Mouse (Mus musculus): ENCODE measurements at regions not wholly inside any gene's neighbourhood (a gene's known extent, or its start where the extent isn't known, plus 50 kb on each side); places are given as distances from the start of the nearest gene placed in this dataset.
"Not testable (repeated sequence)": the region's sequence is repeated elsewhere in the genome, so short reads cannot be mapped to it uniquely, and the experiment has no call there.

DNA sequence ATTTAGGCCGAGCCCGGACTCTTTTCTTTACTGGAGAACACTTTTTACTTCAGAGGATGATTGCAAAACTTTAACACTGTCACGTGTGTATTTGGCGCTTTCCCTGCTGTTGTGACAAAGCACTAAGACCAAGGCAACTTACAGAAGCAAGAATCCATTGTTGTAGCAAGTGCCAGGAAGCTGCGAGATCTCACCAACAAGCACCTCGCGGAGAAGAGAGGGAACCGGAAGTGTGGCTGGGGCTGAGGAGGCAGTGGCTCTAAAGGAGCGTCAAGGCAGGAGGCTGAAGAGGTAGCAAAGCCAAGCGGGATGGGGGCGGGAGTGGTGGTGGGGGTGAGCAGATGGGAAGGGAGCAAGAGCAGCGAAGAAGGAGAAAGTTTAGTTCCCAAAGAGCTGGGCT lies 121.7 kb upstream of the Ubl3 start:
- H3K4me3 ChIP-seq (replicated peaks), result no peak overlapping the region
- H3K9me3 ChIP-seq (ENCODE audit: control insufficient read depth, low read length), result peaks cover 26% of the 10 kb centered on the region
- no peaks in the 10 kb centered on the region; the same call in 1 of the 2 replicates for H3K4me1 ChIP-seq (ENCODE audit: control insufficient read depth)
- H3K27me3 ChIP-seq (ENCODE audit: control insufficient read depth), result no peaks in the 10 kb centered on the region
- TF ChIP-seq TAL1 (IDR thresholded peaks at IDR 0.05; ENCODE audit: low read length), result no peak
- no peak for TF ChIP-seq GATA1 (IDR thresholded peaks at IDR 0.05; ENCODE audit: low read length)
- no peaks in the 10 kb centered on the region for H3K36me3 ChIP-seq (ENCODE audit: control insufficient read depth)

DNA sequence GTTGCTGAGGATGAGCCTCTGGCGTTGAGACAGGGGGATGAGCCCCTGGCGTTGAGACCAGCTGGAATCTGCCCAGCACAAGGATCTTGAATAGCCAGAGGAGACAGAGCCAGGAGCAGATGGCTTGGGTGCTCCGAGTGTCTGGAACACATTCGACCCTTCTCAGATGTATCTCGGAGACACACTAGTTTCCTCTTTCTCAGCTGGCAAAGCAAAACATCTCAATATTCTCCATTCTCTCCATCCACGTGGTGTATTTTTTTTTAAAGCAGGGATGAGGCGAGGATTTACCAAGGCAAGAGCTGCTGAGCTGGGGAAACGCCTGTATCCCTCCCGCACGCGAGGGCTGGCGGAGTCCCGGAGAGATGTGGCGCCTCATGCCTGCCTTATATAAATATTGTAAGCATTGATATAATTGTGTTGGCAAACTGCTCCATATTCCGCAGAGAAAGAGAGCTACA lies 109.7 kb upstream of the Ubl3 start:
- no peak for TF ChIP-seq TAL1 (IDR thresholded peaks at IDR 0.05; ENCODE audit: low read length)
- no peak for TF ChIP-seq GATA1 (IDR thresholded peaks at IDR 0.05; ENCODE audit: low read length)
- H3K4me3 ChIP-seq (replicated peaks), result no peak overlapping the region
- peaks cover 12% of the 10 kb centered on the region for H3K9me3 ChIP-seq (ENCODE audit: control insufficient read depth, low read length)
- peaks cover 4% of the 10 kb centered on the region for H3K27me3 ChIP-seq (ENCODE audit: control insufficient read depth)
- no peaks in the 10 kb centered on the region for H3K36me3 ChIP-seq (ENCODE audit: control insufficient read depth)
- H3K4me1 ChIP-seq (ENCODE audit: control insufficient read depth), result no peaks in the 10 kb centered on the region

DNA sequence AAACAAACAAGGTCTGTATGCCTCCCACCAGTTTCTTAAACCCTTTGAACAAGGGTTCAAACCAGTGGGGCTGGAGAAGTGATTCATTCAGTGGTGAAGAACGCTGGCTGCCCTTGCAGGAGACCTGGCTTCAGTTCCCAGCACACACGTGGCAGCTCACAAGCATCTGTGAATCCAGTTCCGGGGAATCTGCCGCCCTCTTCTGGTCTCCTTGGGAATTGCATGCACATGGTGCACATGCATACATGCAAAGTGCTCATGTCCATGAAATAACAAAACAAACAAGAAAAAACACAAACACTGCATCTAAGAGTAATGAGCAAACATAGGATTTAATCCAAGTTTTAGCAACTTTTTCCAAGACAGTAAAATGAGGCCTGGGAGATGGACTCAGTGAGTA lies 108.5 kb upstream of the Ubl3 start:
- Histone ChIP-seq H3K4me1 (ENCODE audit: control insufficient read depth) (no peaks in the 10 kb centered on the region), H3K9me3 (ENCODE audit: control insufficient read depth, low read length) (peaks cover 12% of the 10 kb centered on the region), H3K27me3 (ENCODE audit: control insufficient read depth) (no peaks in the 10 kb centered on the region; the same call in 1 of the 2 replicates), H3K4me3 (replicated peaks) (no peak overlapping the region), H3K36me3 (ENCODE audit: control insufficient read depth) (no peaks in the 10 kb centered on the region)
- no peak for TF ChIP-seq TAL1 (IDR thresholded peaks at IDR 0.05; ENCODE audit: low read length)
- no peak for TF ChIP-seq GATA1 (IDR thresholded peaks at IDR 0.05; ENCODE audit: low read length)

DNA sequence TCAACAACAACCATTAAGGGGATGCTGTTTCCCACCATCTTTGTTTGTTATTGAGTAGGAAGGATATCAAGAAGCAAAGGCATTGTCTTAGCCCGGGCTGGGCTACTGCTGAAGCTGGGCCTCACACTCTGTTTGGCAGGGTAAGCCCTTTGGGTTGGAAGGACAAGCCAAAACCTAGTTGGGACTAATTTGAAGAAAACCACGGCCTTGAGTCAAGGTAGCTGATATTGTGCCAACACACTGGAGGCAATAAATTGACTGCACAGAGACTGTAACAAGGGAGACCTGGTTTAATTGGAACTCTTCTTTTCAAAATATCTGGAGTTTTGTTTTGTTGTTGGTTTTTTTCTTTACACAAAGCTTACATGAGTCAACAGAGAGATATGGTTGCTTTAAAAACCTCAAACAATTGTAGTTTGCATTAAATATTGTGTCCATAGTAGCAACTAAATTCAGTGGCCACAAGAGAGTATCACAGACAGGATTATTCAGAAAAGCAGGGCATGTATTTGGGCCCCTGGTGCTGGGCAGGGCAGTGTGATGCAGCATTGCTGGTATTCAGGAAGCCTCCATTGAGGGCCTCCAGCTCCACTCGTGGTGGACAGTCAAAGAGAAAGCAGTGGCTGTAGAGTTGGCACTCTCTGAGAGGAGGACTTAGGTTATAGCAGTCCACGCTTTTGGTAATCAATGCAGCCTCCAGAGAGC lies 105.5 kb upstream of the Ubl3 start:
- Histone ChIP-seq H3K4me1 (ENCODE audit: control insufficient read depth) (no peaks in the 10 kb centered on the region), H3K36me3 (ENCODE audit: control insufficient read depth) (no peaks in the 10 kb centered on the region), H3K27me3 (ENCODE audit: control insufficient read depth) (no peaks in the 10 kb centered on the region), H3K4me3 (replicated peaks) (no peak overlapping the region), H3K9me3 (ENCODE audit: control insufficient read depth, low read length) (peaks cover 12% of the 10 kb centered on the region)
- TF ChIP-seq GATA1 (IDR thresholded peaks at IDR 0.05; ENCODE audit: low read length) (no peak), TAL1 (IDR thresholded peaks at IDR 0.05; ENCODE audit: low read length) (no peak)

DNA sequence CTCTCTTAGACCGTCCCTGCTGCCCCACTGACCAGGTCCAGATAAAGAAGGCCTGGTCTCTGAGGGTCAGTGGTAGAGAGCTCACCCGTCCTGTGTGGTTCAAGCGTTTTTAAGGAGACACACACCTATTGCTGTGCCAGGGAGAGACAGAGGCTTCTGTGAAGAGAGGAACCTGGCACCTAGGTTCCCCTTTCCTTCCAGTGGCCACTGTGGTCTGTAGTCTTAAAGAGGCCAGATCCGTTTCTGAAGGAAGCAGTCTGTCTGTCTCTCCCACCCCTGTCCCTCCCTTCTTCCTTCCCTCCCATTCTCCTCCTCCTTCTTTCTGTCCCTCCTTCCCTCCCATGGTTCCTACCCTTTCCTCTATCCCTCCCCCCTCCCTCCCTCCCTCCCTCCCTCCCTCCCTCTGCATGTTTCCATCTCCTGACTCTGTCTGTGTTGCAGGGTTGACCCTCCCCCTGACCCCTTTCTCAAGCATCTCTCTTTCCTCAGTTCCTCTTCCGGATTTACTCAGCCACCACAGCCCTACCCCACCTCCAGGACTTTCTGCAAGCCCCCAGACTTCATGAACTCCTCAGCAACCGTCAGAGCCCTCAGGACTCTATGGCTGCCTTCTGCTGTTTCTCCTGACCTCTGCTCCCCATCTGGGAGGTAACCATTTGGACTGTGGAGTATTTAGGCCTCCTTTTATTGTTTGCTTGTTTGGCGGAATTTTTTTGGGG lies 100.1 kb upstream of the Ubl3 start:
- no peaks in the 10 kb centered on the region for H3K27me3 ChIP-seq (ENCODE audit: control insufficient read depth)
- no peaks in the 10 kb centered on the region for H3K36me3 ChIP-seq (ENCODE audit: control insufficient read depth)
- no peak for TF ChIP-seq GATA1 (IDR thresholded peaks at IDR 0.05; ENCODE audit: low read length)
- TF ChIP-seq TAL1 (IDR thresholded peaks at IDR 0.05; ENCODE audit: low read length), result no peak
- no peaks in the 10 kb centered on the region for H3K4me1 ChIP-seq (ENCODE audit: control insufficient read depth)
- no peak overlapping the region for H3K4me3 ChIP-seq (replicated peaks)
- no peaks in the 10 kb centered on the region for H3K9me3 ChIP-seq (ENCODE audit: control insufficient read depth, low read length)

DNA sequence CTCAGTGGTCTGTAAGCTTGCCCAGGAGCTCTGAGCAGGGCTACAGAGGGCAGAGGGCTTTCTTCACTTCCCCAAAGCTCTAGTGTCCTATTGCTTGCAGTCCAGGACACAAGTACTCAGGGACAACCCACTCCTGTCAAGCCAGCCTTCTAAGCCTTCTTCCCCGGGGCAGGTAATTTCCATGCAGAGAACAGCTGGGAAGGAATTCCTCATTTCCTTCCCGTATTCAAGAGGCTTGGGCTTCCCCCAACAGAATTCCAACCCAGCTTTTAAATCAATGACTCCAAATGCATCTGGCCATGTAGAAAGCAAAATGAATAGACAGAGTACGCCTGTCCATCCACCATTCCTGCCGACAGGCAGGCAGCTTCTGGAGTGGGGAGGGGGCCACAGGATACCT lies 99.1 kb upstream of the Ubl3 start:
- Histone ChIP-seq H3K36me3 (ENCODE audit: control insufficient read depth) (no peaks in the 10 kb centered on the region), H3K4me3 (replicated peaks) (no peak overlapping the region), H3K4me1 (ENCODE audit: control insufficient read depth) (no peaks in the 10 kb centered on the region), H3K27me3 (ENCODE audit: control insufficient read depth) (no peaks in the 10 kb centered on the region), H3K9me3 (ENCODE audit: control insufficient read depth, low read length) (no peaks in the 10 kb centered on the region)
- TF ChIP-seq GATA1 (IDR thresholded peaks at IDR 0.05; ENCODE audit: low read length) (no peak), TAL1 (IDR thresholded peaks at IDR 0.05; ENCODE audit: low read length) (no peak)

DNA sequence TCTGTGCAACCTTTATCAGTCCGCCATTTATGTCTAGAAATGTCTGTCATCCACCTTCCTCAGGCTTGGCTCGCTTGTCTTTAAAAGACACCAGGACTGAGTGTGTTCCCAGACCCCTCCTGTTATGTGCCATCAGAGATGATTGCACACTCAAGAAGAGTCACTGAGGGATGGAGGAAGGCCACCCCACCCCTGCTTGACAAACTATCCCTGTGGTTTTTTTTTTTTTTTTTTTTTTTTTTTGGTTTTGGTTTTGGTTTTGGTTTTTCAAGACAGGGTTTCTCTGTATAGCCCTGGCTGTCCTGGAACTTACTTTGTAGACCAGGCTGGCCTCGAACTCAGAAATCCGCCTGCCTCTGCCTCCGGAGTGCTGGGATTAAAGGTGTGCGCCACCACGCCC lies 97.0 kb upstream of the Ubl3 start:
- H3K36me3 ChIP-seq (ENCODE audit: control insufficient read depth); H3K4me3 ChIP-seq (replicated peaks); H3K4me1 ChIP-seq (ENCODE audit: control insufficient read depth); H3K27me3 ChIP-seq (ENCODE audit: control insufficient read depth); H3K9me3 ChIP-seq (ENCODE audit: control insufficient read depth, low read length): not testable (repeated sequence)

DNA sequence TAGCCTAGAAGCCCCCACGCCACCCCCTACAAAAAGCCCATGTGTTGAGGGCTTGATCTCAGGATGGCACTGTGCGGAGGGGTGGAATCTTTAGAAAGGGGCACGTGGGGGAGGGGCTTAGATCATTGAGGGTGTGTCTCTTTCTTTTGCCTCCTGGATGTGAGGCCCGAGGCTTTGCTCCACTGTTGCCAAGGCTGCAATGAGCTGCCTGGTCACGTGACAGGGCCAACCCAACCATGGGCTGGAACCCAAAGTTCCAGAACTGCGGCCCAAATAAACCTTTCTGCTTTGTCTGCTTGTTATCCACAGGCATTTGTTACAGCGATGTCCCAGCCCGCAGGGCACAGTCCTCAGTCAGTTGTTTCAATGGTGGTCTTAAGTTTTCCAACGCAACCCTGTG lies 96.5 kb upstream of the Ubl3 start:
- peaks cover 6% of the 10 kb centered on the region for H3K9me3 ChIP-seq (ENCODE audit: control insufficient read depth, low read length)
- H3K4me1 ChIP-seq (ENCODE audit: control insufficient read depth), result no peaks in the 10 kb centered on the region
- H3K4me3 ChIP-seq (replicated peaks), result no peak overlapping the region
- H3K27me3 ChIP-seq (ENCODE audit: control insufficient read depth), result no peaks in the 10 kb centered on the region
- H3K36me3 ChIP-seq (ENCODE audit: control insufficient read depth), result no peaks in the 10 kb centered on the region
- TF ChIP-seq GATA1 (IDR thresholded peaks at IDR 0.05; ENCODE audit: low read length), result no peak
- no peak for TF ChIP-seq TAL1 (IDR thresholded peaks at IDR 0.05; ENCODE audit: low read length)

DNA sequence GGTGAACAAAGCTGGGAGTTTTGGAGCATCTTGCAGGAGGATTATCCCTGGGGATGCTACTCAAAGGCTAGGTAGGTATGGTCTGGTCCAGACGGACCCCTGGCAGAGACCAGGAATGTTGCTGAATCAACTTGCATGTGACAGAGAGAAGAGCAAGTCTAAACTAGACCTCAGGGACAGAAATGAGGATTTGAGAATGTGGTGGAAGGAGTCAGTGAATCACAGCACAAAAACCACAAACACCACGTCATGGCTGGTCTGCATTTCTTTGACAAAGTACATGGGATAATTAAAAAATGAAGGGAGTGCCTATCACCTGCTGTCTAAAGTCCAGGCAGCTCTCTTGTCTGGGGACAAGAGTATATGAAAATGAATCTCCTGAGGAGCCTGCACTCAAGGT lies 95.1 kb upstream of the Ubl3 start:
- H3K36me3 ChIP-seq (ENCODE audit: control insufficient read depth), result no peaks in the 10 kb centered on the region
- no peaks in the 10 kb centered on the region for H3K4me1 ChIP-seq (ENCODE audit: control insufficient read depth)
- H3K4me3 ChIP-seq (replicated peaks), result no peak overlapping the region
- peaks cover 11% of the 10 kb centered on the region for H3K9me3 ChIP-seq (ENCODE audit: control insufficient read depth, low read length)
- no peaks in the 10 kb centered on the region for H3K27me3 ChIP-seq (ENCODE audit: control insufficient read depth)
- no peak for TF ChIP-seq TAL1 (IDR thresholded peaks at IDR 0.05; ENCODE audit: low read length)
- no peak for TF ChIP-seq GATA1 (IDR thresholded peaks at IDR 0.05; ENCODE audit: low read length)

All from erythroblast, embryonic 14.5 days (primary cell).